In genomic region chr15:84299662-84300333, GRCm38 (mm10) we compare ENCODE assay signal across 9 mouse cellular contexts. TPM values are rescaled to one million over a fixed set of nuclear protein-coding genes. Genes with fewer than 3 reads are reported as not detected.
DNase-seq lines count a peak whose midpoint lies in the region; ATAC-seq and TF ChIP-seq lines count a peak whose summit lies in the region.
"Had no signal": no experiment of that assay in that cellular context is flagged by ENCODE, and none has a peak within 500 bp of the region (broad histone marks: within the 10 kb centered on the region; RNA-seq: fewer than 3 reads in every experiment).

No protein-coding gene starts in this region.

- TF ChIP-seq EP300 in stomach, postnatal 0 days (optimal IDR thresholded peaks at IDR 0.05), result no peak

- H3K27ac ChIP-seq in lung, embryonic 14.5 days (ENCODE audit: low read depth), result no peak overlapping the region
- H3K27ac ChIP-seq in forebrain, embryonic 15.5 days (replicated peaks), result peak overlapping the region; percentile 72
- peak overlapping the region; percentile 95 for H3K27ac ChIP-seq in midbrain, embryonic 11.5 days (ENCODE audit: low read depth, low read length)
- H3K27ac ChIP-seq in stomach, postnatal 0 days (replicated peaks), result no peak overlapping the region

- TF ChIP-seq CTCF in lung, embryonic 14.5 days (IDR thresholded peaks at IDR 0.05; ENCODE audit: low read depth), result no peak
- no peak for TF ChIP-seq CTCF in stomach, postnatal 0 days (IDR thresholded peaks at IDR 0.05; ENCODE audit: low read depth)

- no peak overlapping the region for H3K9ac ChIP-seq in lung, embryonic 14.5 days
- H3K9ac ChIP-seq in forebrain, embryonic 15.5 days (replicated peaks), result no peak overlapping the region; the same call in 1 of the 2 replicates
- H3K9ac ChIP-seq in midbrain, embryonic 11.5 days (ENCODE audit: low read length), result peak overlapping the region; percentile 54
- H3K9ac ChIP-seq in stomach, postnatal 0 days (ENCODE audit: low read length), result no peak overlapping the region

- H3K4me1 ChIP-seq in lung, embryonic 14.5 days (ENCODE audit: insufficient read depth), result peaks cover 22% of the 10 kb centered on the region
- peaks cover 62% of the 10 kb centered on the region for H3K4me1 ChIP-seq in forebrain, embryonic 15.5 days
- peaks cover 60% of the 10 kb centered on the region for H3K4me1 ChIP-seq in midbrain, embryonic 11.5 days (ENCODE audit: control insufficient read depth, insufficient read depth, low read length)
- peaks cover 3% of the 10 kb centered on the region; the same call in 1 of the 2 replicates for H3K4me1 ChIP-seq in stomach, postnatal 0 days (replicated peaks; ENCODE audit: control insufficient read depth, insufficient read depth)

- H3K36me3 ChIP-seq in lung, embryonic 14.5 days (ENCODE audit: insufficient read depth), result no peaks in the 10 kb centered on the region
- H3K36me3 ChIP-seq in forebrain, embryonic 15.5 days, result no peaks in the 10 kb centered on the region
- no peaks in the 10 kb centered on the region for H3K36me3 ChIP-seq in midbrain, embryonic 11.5 days (ENCODE audit: control insufficient read depth, insufficient read depth, low read length)
- H3K36me3 ChIP-seq in stomach, postnatal 0 days (ENCODE audit: control insufficient read depth, insufficient read depth, low read length), result no peaks in the 10 kb centered on the region

- no peaks in the 10 kb centered on the region for H3K9me3 ChIP-seq in lung, embryonic 14.5 days (ENCODE audit: low read depth, low read length)
- H3K9me3 ChIP-seq in forebrain, embryonic 15.5 days, result no peaks in the 10 kb centered on the region
- H3K9me3 ChIP-seq in midbrain, embryonic 11.5 days (ENCODE audit: control insufficient read depth, low read length), result no peaks in the 10 kb centered on the region
- no peaks in the 10 kb centered on the region for H3K9me3 ChIP-seq in stomach, postnatal 0 days (ENCODE audit: control insufficient read depth, low read length)

- no peaks in the 10 kb centered on the region for H3K27me3 ChIP-seq in lung, embryonic 14.5 days (ENCODE audit: insufficient read depth, low read length)
- H3K27me3 ChIP-seq in forebrain, embryonic 15.5 days, result no peaks in the 10 kb centered on the region
- H3K27me3 ChIP-seq in midbrain, embryonic 11.5 days (ENCODE audit: control insufficient read depth, insufficient read depth, low read length), result peaks cover 3% of the 10 kb centered on the region; the same call in 1 of the 2 replicates
- no peaks in the 10 kb centered on the region for H3K27me3 ChIP-seq in stomach, postnatal 0 days (ENCODE audit: control insufficient read depth, insufficient read depth, low read length)

- no peak for DNase-seq in lung, embryonic 14.5 days
- no peak for DNase-seq in lung, postnatal 4 days
- peak; percentile 97 for DNase-seq in midbrain, embryonic 11.5 days (ENCODE audit: low spot score, missing footprints)
- no peak for DNase-seq in stomach, postnatal 0 days (ENCODE audit: low spot score)
- DNase-seq in gastrocnemius, postnatal 10 days, result no peak
- no peak for DNase-seq in adrenal gland, postnatal 4 days (ENCODE audit: low spot score in 2 of 2)
- no peak for DNase-seq in adrenal gland, postnatal 10 days

- WGBS in lung, embryonic 14.5 days, result 41% methylated on average over 9 of the region's 9 CpGs
- WGBS in forebrain, embryonic 15.5 days, result 17% methylated on average over 9 of the region's 9 CpGs
- WGBS in midbrain, embryonic 11.5 days, result 7% methylated on average over 9 of the region's 9 CpGs
- 41% methylated on average over 9 of the region's 9 CpGs for WGBS in stomach, postnatal 0 days

- ATAC-seq in lung, embryonic 14.5 days (ENCODE audit: insufficient read depth), result 0 out of 2 replicates have a peak, but pooled peaks have one; percentile 7
- ATAC-seq in forebrain, embryonic 15.5 days (replicated peaks), result peak; percentile 23; the same call in 1 of the 2 replicates
- peak; percentile 64 for ATAC-seq in midbrain, embryonic 11.5 days (ENCODE audit: low FRiP score)
- ATAC-seq in stomach, postnatal 0 days (ENCODE audit: low FRiP score, low TSS enrichment), result 0 out of 2 replicates have a peak, but pooled peaks have one; percentile 23
- ATAC-seq: intestine, embryonic 16.5 days had no signal

- no peak overlapping the region for H3K4me3 ChIP-seq in lung, embryonic 14.5 days (ENCODE audit: low read depth, low read length)
- H3K4me3 ChIP-seq in forebrain, embryonic 15.5 days, result no peak overlapping the region
- 0 out of 2 replicates have a peak overlapping the region, but pooled peaks have one; percentile 6 for H3K4me3 ChIP-seq in midbrain, embryonic 11.5 days (ENCODE audit: low read depth, low read length)
- no peak overlapping the region for H3K4me3 ChIP-seq in stomach, postnatal 0 days (ENCODE audit: low read depth, low read length)

- H3K4me2 ChIP-seq in lung, embryonic 14.5 days, result no peak overlapping the region
- H3K4me2 ChIP-seq in forebrain, embryonic 15.5 days (replicated peaks), result no peak overlapping the region; the same call in 1 of the 2 replicates
- peak overlapping the region; percentile 40 for H3K4me2 ChIP-seq in midbrain, embryonic 11.5 days
- no peak overlapping the region for H3K4me2 ChIP-seq in stomach, postnatal 0 days (replicated peaks; ENCODE audit: low read depth)

RNA-seq across cellular contexts. Expression of gene Parvg, which starts 24.0 kb away (rescaled TPM):
- 1.5 and 1.7 TPM in 2 replicates for polyA plus RNA-seq in lung, embryonic 14.5 days (2014; fragmentation: Nextera tagmentation; extraction: Ambion mirVana)
- polyA plus RNA-seq in forebrain, embryonic 15.5 days (2015; fragmentation: Nextera tagmentation; extraction: Ambion mirVana), result 0.75 and 1.0 TPM in 2 replicates
- 0.63 and 1.2 TPM in 2 replicates for polyA plus RNA-seq in midbrain, embryonic 11.5 days (2014; fragmentation: Nextera tagmentation; extraction: Ambion mirVana)
- polyA plus RNA-seq in stomach, postnatal 0 days (2015; fragmentation: Nextera tagmentation; extraction: Ambion mirVana), result 1.3 TPM in 2 replicates
- total RNA-seq in gastrocnemius, postnatal 10 days (2021), result 1 to 10 TPM; 1.5 to 1.6 TPM
- 1 to 10 TPM; 4.3 to 5.9 TPM for total RNA-seq in adrenal gland, postnatal 4 days (2021)
- 1 to 10 TPM; 3.6 to 4.4 TPM for total RNA-seq in adrenal gland, postnatal 10 days (2021)

Comparison
In these comparisons a context has a peak if more than half of its experiments do, and no peak if none do; other contexts are left out.
1. ATAC-seq: peak in every context shown above with its lines; median percentile 64 in midbrain, embryonic 11.5 days; 23 in forebrain, embryonic 15.5 days; 23 in stomach, postnatal 0 days; 7 in lung, embryonic 14.5 days.
2. H3K27ac ChIP-seq: peak in forebrain, embryonic 15.5 days (single experiment) and midbrain, embryonic 11.5 days (single experiment); none in lung, embryonic 14.5 days (single experiment) and stomach, postnatal 0 days (single experiment).